Mouse (Mus musculus) lung, adult 2 months (tissue): Measurements from ENCODE around the gene Zfp346. TPM values are rescaled to one million over a fixed set of nuclear protein-coding genes. Genes with fewer than 3 reads are reported as not detected.

Experiments
- DNase-seq: peaks from one replicate; pipeline ENCODE4 v3.0.0; 2022
- H3K4me1 ChIP-seq: fragments of 200-500 bp; 2 replicates; pipeline ENCODE4 v1.6.1; 2011; ENCODE audit warnings: low read length; ENCODE audit not compliant: control insufficient read depth, insufficient read depth
- H3K4me3 ChIP-seq: fragments of 200-500 bp; replicated peaks from 2 replicates; pipeline ENCODE3; 2011; ENCODE audit warnings: low read depth, mild to moderate bottlenecking, control low read depth, low read length; ENCODE audit errors: extremely low read depth
- CTCF ChIP-seq: fragments of 200-500 bp; IDR thresholded peaks from 2 replicates; pipeline ENCODE4 v1.5.1; 2011; ENCODE audit warnings: mild to moderate bottlenecking, low read length, control low read depth; ENCODE audit not compliant: insufficient read depth
- POLR2A ChIP-seq: fragments of 200-500 bp; IDR thresholded peaks from 2 replicates; pipeline ENCODE4 v1.6.1; 2011; ENCODE audit warnings: low read depth, mild to moderate bottlenecking, control low read depth, low read length, borderline replicate concordance; ENCODE audit errors: extremely low read depth
- WGBS: fragments of 180-500 bp; shearing (Covaris S2); methylation state at CpG from one replicate; pipeline ENCODE4 v1.1.7; 2018; 5-methylcytosine and 5-hydroxymethylcytosine counted together
- polyA plus RNA-seq: library from polyadenylated mRNA; depleted of rRNA; stranded (reverse); fragments of >200 nt; gene quantifications from 2 replicates; pipeline ENCODE4 v1.2.3, GENCODE M21; 2012

Gene Zfp346
- polyA plus RNA-seq, 1 experiment: 20.9 TPM

DNA sequence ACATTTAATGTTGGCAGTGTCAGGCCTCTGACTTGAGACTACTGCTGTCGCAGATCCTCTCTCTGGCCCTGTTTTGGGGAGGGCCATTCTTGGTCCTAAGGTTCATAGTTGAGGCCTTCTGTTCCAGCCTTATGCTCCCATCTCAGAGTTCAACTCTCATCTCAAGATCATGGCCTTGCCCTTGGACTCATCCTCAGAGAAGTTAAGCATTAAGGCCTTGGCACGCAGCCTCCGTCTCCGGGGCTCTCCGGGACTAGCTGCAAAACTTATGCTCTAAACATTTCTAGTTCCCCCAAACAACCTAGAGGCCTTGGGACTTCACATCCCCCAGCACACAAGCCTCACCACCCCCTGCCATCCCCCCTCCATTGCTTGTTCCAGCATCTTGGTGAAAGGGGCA, 63.1 kb downstream of the Zfp346 start:
- DNase-seq: no peak
- no peak overlapping the region for H3K4me3 ChIP-seq
- H3K4me1 ChIP-seq: peaks cover 13% of the 10 kb centered on the region; the same call in 1 of the 2 replicates
- TF ChIP-seq POLR2A (no peak), CTCF (no peak)
- 87% methylated on average over 5 of the region's 5 CpGs for WGBS

DNA sequence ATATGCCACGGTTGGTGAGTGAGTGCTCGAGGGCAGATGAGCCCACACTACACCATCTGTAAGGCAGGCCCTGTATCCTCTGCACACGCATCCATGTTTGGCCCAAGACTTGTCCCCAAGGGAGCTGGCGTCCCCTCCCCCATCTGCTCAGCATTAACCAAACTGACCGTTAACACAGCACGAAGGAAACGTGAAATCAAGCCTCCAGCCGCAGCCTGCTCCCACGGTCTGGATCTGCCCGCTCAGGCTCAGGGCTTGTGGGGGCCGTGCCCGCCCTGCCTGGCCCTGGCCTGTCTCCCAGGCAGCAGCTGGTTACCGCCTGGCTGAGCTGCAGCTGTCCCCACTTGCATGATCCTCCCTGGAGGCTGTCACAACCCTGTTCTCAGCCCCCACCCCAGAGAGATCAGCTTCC, 63.9 kb downstream of the Zfp346 start:
- WGBS: 68% methylated on average over 13 of the region's 13 CpGs
- DNase-seq: no peak
- no peak for TF ChIP-seq CTCF
- TF ChIP-seq POLR2A: no peak
- peaks cover 13% of the 10 kb centered on the region; the same call in 1 of the 2 replicates for H3K4me1 ChIP-seq
- no peak overlapping the region for H3K4me3 ChIP-seq

DNA sequence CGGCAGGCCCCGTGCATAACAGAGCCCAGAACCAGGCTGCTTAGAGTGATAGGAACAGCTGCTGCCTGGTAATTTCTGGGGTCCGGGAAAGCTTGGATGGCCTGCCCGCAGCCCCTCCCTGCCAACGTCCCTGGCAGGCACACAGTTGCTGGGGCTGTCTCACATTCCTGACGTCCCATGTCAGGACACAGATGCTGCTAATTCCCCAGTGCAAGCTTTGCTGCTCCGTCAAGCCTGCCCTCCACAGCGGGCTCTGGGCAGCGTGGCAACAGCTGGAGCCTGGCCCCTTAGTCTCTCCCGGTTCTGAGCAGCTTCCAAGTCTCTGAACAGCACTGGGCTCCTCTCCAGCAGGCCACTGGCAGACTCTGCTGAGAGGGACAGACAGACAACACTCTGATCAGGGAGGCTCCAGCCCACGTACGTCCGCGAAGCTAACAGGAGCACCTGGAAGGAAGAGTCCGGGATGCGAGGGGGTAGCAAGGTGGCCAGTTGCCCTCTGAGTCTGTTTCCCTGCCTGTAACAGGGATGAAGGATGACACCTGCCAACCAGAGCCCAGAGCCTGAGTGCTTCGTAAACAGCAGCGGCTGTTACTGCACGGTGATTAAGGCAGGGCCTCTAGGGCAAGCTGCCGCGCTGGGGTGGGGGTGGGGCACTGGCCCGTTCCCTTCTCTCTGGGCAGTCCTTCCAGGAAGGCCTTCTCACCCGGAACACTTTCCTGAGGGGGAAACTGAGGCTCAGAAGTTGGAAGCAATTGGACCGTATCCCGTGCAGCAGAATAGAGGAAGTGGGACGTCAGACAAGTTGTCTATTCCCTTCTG, 66.6 kb downstream of the Zfp346 start:
- TF ChIP-seq CTCF: no peak
- no peak for TF ChIP-seq POLR2A
- DNase-seq: peak; percentile 32
- Histone ChIP-seq H3K4me3 (peak overlapping the region; percentile 1), H3K4me1 (peaks cover 13% of the 10 kb centered on the region; the same call in 1 of the 2 replicates)
- 17% methylated on average over 26 of the region's 26 CpGs for WGBS

DNA sequence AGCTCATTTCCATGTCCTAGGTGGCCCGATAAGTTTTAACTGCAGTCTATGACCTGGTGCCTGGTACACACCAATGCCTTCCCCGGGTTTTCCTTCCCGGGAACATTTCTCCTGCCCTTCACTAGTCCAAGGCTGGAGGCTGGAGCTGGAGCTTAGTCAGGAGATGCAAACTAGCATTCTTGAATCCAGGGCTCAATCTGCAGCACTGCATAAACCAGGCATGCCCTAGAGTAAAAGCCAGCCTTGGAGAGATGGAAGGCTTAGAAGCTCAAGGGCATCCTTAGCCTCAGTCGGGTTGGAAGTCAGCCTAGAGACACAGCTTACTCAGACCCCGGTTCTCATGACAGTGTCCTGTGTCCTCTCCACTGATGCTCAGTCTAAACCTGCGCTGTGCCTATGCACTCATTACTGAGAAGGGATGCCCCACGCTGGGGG, 67.2 kb downstream of the Zfp346 start:
- Histone ChIP-seq H3K4me1 (peaks cover 13% of the 10 kb centered on the region; the same call in 1 of the 2 replicates), H3K4me3 (no peak overlapping the region)
- 37% methylated on average over 7 of the region's 7 CpGs for whole genome bisulfite sequencing
- TF ChIP-seq CTCF (no peak), POLR2A (no peak)
- no peak for DNase-seq

DNA sequence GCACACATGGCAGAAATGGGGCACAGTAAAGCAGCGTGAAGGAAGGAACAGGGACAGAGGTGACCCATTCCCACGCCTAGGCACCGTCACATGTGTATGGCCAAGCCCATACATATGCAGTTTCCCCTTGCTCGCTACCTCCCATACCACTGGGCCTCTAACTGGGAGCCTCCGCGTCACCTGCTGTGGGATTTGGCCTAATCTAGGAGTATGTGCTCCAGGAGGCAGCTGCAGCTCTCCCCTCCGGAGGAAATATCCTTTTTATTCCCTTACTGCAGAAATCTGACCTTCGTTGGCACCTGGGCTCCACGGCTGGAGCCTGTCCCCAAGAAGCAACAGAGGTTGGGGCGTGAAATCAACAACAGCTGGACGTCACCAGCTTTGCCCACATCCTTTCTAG, 69.2 kb downstream of the Zfp346 start:
- WGBS: 90% methylated on average over 11 of the region's 11 CpGs
- peaks cover 10% of the 10 kb centered on the region; the same call in 1 of the 2 replicates for H3K4me1 ChIP-seq
- DNase-seq: no peak
- no peak overlapping the region for H3K4me3 ChIP-seq
- TF ChIP-seq POLR2A: no peak
- TF ChIP-seq CTCF: no peak

DNA sequence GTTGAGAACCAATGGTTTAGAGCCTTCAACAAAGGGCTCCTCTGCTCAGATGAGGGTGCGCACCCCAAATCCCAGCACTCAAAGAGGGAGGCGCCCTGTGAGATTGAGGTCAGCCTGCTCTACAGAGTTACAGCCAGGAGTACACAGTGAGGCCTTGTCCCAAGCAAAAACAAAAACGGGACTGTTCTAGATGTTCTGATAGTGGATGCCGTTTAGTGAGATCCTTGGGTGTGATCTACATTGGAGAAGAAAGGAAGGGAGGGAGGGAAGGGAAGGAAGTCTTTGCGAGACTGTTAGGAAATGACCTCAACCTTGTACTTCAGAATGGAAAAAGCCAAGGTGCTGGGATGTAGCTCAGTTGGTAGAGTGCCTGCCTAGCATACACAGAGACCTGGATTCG, 71.2 kb downstream of the Zfp346 start:
- TF ChIP-seq CTCF: no peak
- no peak for TF ChIP-seq POLR2A
- 61% methylated on average over 6 of the region's 6 CpGs for WGBS
- no peak for DNase-seq
- Histone ChIP-seq H3K4me3 (no peak overlapping the region), H3K4me1 (peaks cover 10% of the 10 kb centered on the region; the same call in 1 of the 2 replicates)

DNA sequence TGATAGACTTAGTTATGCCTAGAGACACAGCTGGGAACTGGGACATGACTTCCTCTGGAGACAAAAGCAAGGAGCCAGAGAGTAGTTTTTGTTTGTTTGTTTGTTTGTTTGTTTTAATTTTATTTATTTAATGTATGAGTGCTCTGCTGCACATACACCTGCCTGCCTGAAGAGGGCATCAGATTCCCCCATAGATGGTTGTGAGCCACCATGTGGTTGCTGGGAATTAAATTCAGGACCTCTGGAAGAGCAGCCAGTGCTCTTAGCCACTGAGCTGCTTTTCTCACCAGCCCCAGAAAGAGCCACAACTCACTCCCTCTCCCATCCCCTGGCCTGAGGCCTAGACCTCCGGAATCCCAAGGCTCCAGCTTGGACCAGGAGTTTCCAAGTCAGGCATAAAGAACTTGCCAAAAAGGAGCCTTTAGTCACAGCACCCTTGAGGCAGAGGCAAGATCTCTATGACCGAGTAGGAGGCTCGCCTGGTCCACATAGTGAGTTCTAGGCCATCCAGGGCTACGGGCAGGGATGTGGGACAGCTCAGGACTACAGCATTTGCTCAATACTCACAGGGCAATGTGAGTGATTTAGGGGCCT, 72.9 kb downstream of the Zfp346 start:
- Histone ChIP-seq H3K4me1 (no peaks in the 10 kb centered on the region), H3K4me3 (no peak overlapping the region)
- TF ChIP-seq POLR2A: no peak
- peak; percentile 33; the same call in 1 of the 2 replicates for TF ChIP-seq CTCF
- 60% methylated on average over 4 of the region's 4 CpGs for WGBS
- DNase-seq: no peak

DNA sequence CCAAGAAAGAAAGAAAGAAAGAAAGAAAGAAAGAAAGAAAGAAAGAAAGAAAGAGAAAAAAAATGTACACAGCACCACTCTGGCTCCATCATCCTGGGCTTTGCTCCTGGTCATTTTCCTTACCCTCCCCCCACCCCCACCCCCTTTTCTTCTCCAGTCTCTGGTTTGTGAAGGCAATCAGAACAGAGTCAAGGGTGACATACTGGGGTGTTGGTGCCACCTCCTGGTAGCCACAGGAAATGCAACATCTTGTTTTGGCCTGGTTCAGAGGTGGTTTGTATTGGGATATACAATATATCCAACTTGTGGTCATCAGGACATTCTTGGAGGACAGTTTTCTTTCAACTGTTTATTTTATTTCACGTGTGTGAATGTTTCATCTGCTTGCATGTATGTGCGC, 73.4 kb downstream of the Zfp346 start:
- no peak for TF ChIP-seq POLR2A
- peak; percentile 73; the same call in 1 of the 2 replicates for TF ChIP-seq CTCF
- Histone ChIP-seq H3K4me1 (no peaks in the 10 kb centered on the region), H3K4me3 (no peak overlapping the region)
- 40% methylated on average over 2 of the region's 2 CpGs for WGBS
- DNase-seq: peak; percentile 74

DNA sequence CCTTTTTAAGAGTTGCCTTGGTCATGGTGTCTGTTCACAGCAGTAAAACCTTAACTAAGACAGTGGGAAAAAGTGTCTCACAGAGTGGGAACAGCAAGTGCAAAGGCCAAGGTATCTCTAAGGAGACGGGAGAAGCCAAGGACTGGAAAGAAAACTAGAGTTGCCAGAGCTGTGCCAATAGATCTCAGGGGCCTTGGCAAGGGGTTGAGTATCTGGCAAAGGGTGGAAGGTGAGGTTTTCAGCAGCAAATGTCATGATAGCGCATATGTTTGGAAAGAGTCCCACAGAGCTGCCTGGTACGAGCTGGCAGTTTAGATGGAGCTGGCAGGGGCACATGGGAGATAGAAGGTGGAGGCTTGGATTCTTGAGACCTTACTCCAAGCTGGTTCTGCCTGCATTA, 74.5 kb downstream of the Zfp346 start:
- Histone ChIP-seq H3K4me3 (no peak overlapping the region), H3K4me1 (no peaks in the 10 kb centered on the region)
- DNase-seq: no peak
- WGBS: 87% methylated on average over 3 of the region's 3 CpGs
- TF ChIP-seq POLR2A: no peak
- no peak for TF ChIP-seq CTCF
